Mouse (Mus musculus): ENCODE results near the gene Mov10l1. TPM values are rescaled to one million over a fixed set of nuclear protein-coding genes. Genes with fewer than 3 reads are reported as not detected.

The Mov10l1 gene
- polyA plus RNA-seq, 1 experiment = 4.1 TPM

GRCm38 (mm10) chr15:89083906-89084305, 101.2 kb downstream of the Mov10l1 start:
- Histone ChIP-seq H3K4me3 (ENCODE audit: low read depth, low read length) (no peak overlapping the region), H3K27ac (ENCODE audit: insufficient read depth, low read length) (no peak overlapping the region), H3K4me1 (ENCODE audit: control insufficient read depth, insufficient read depth, low read length) (no peaks in the 10 kb centered on the region), H3K36me3 (ENCODE audit: control insufficient read depth, insufficient read depth, low read length, poor library complexity, severe bottlenecking) (no peaks in the 10 kb centered on the region), H3K9ac (ENCODE audit: low read depth, poor library complexity, severe bottlenecking) (no peak overlapping the region), H3K9me3 (replicated peaks; ENCODE audit: control insufficient read depth, insufficient read depth, low read length, poor library complexity, severe bottlenecking) (no peaks in the 10 kb centered on the region), H3K27me3 (ENCODE audit: control insufficient read depth, insufficient read depth, low read length, poor library complexity, severe bottlenecking) (no peaks in the 10 kb centered on the region)
- TF ChIP-seq EP300 (IDR thresholded peaks at IDR 0.05; ENCODE audit: insufficient read depth, low read depth, low read length) (no peak), CTCF (IDR thresholded peaks at IDR 0.05; ENCODE audit: low read depth, low read length) (no peak), POLR2A (IDR thresholded peaks at IDR 0.05; ENCODE audit: insufficient read depth, low read length) (no peak)

GRCm38 (mm10) chr15:89084826-89085225, 102.1 kb downstream of the Mov10l1 start:
- Histone ChIP-seq H3K4me1 (ENCODE audit: control insufficient read depth, insufficient read depth, low read length) (no peaks in the 10 kb centered on the region), H3K4me3 (ENCODE audit: low read depth, low read length) (no peak overlapping the region), H3K9ac (ENCODE audit: low read depth, poor library complexity, severe bottlenecking) (no peak overlapping the region), H3K36me3 (ENCODE audit: control insufficient read depth, insufficient read depth, low read length, poor library complexity, severe bottlenecking) (no peaks in the 10 kb centered on the region), H3K9me3 (replicated peaks; ENCODE audit: control insufficient read depth, insufficient read depth, low read length, poor library complexity, severe bottlenecking) (no peaks in the 10 kb centered on the region), H3K27ac (ENCODE audit: insufficient read depth, low read length) (no peak overlapping the region), H3K27me3 (ENCODE audit: control insufficient read depth, insufficient read depth, low read length, poor library complexity, severe bottlenecking) (no peaks in the 10 kb centered on the region)
- TF ChIP-seq POLR2A (IDR thresholded peaks at IDR 0.05; ENCODE audit: insufficient read depth, low read length) (no peak), EP300 (IDR thresholded peaks at IDR 0.05; ENCODE audit: insufficient read depth, low read depth, low read length) (no peak)

- Histone ChIP-seq H3K4me3 (ENCODE audit: low read depth, low read length) (peak within 1 kb of the TSS; percentile 80), H3K27ac (ENCODE audit: insufficient read depth, low read length) (no peak within 1 kb of the TSS), H3K9me3 (replicated peaks; ENCODE audit: control insufficient read depth, insufficient read depth, low read length, poor library complexity, severe bottlenecking) (no peaks in the 10 kb centered on the region), H3K27me3 (ENCODE audit: control insufficient read depth, insufficient read depth, low read length, poor library complexity, severe bottlenecking) (no peaks in the 10 kb centered on the region), H3K36me3 (ENCODE audit: control insufficient read depth, insufficient read depth, low read length, poor library complexity, severe bottlenecking) (no peaks in the 10 kb centered on the region), H3K9ac (ENCODE audit: low read depth, poor library complexity, severe bottlenecking) (peak within 1 kb of the TSS; percentile 60), H3K4me1 (ENCODE audit: control insufficient read depth, insufficient read depth, low read length) (no peaks in the 10 kb centered on the region)
- peak; percentile 5 for TF ChIP-seq POLR2A (IDR thresholded peaks at IDR 0.05; ENCODE audit: insufficient read depth, low read length)
- no peak for TF ChIP-seq EP300 (IDR thresholded peaks at IDR 0.05; ENCODE audit: insufficient read depth, low read depth, low read length)
Observed at GRCm38 (mm10) chr15:89088607-89089247, 106.0 kb downstream of the Mov10l1 start, which contains the start of gene Selenoo. Selenoo (plus strand) TSS chr15:89089084.

- Histone ChIP-seq H3K9me3 (replicated peaks; ENCODE audit: control insufficient read depth, insufficient read depth, low read length, poor library complexity, severe bottlenecking) (no peaks in the 10 kb centered on the region), H3K27ac (ENCODE audit: insufficient read depth, low read length) (no peak overlapping the region), H3K27me3 (ENCODE audit: control insufficient read depth, insufficient read depth, low read length, poor library complexity, severe bottlenecking) (no peaks in the 10 kb centered on the region), H3K4me3 (ENCODE audit: low read depth, low read length) (peak overlapping the region; percentile 80), H3K9ac (ENCODE audit: low read depth, poor library complexity, severe bottlenecking) (peak overlapping the region; percentile 60), H3K4me1 (ENCODE audit: control insufficient read depth, insufficient read depth, low read length) (no peaks in the 10 kb centered on the region), H3K36me3 (ENCODE audit: control insufficient read depth, insufficient read depth, low read length, poor library complexity, severe bottlenecking) (no peaks in the 10 kb centered on the region)
- TF ChIP-seq CTCF (IDR thresholded peaks at IDR 0.05; ENCODE audit: low read depth, low read length) (no peak), POLR2A (IDR thresholded peaks at IDR 0.05; ENCODE audit: insufficient read depth, low read length) (no peak), EP300 (IDR thresholded peaks at IDR 0.05; ENCODE audit: insufficient read depth, low read depth, low read length) (no peak)
Observed at GRCm38 (mm10) chr15:89089248-89090051, 106.7 kb downstream of the Mov10l1 start.

GRCm38 (mm10) chr15:89090662-89091061, 108.0 kb downstream of the Mov10l1 start:
- Histone ChIP-seq H3K27ac (ENCODE audit: insufficient read depth, low read length) (no peak overlapping the region), H3K36me3 (ENCODE audit: control insufficient read depth, insufficient read depth, low read length, poor library complexity, severe bottlenecking) (no peaks in the 10 kb centered on the region)

GRCm38 (mm10) chr15:89092181-89092580, 109.5 kb downstream of the Mov10l1 start:
- TF ChIP-seq EP300 (IDR thresholded peaks at IDR 0.05; ENCODE audit: insufficient read depth, low read depth, low read length) = no peak
- no peak for TF ChIP-seq POLR2A (IDR thresholded peaks at IDR 0.05; ENCODE audit: insufficient read depth, low read length)
- no peak for TF ChIP-seq CTCF (IDR thresholded peaks at IDR 0.05; ENCODE audit: low read depth, low read length)
- no peaks in the 10 kb centered on the region for H3K27me3 ChIP-seq (ENCODE audit: control insufficient read depth, insufficient read depth, low read length, poor library complexity, severe bottlenecking)
- no peak overlapping the region for H3K9ac ChIP-seq (ENCODE audit: low read depth, poor library complexity, severe bottlenecking)
- no peaks in the 10 kb centered on the region for H3K9me3 ChIP-seq (replicated peaks; ENCODE audit: control insufficient read depth, insufficient read depth, low read length, poor library complexity, severe bottlenecking)
- no peak overlapping the region for H3K27ac ChIP-seq (ENCODE audit: insufficient read depth, low read length)
- no peak overlapping the region for H3K4me3 ChIP-seq (ENCODE audit: low read depth, low read length)
- H3K4me1 ChIP-seq (ENCODE audit: control insufficient read depth, insufficient read depth, low read length) = no peaks in the 10 kb centered on the region
- no peaks in the 10 kb centered on the region for H3K36me3 ChIP-seq (ENCODE audit: control insufficient read depth, insufficient read depth, low read length, poor library complexity, severe bottlenecking)

More at GRCm38 (mm10) chr15:89090662-89091061, 108.0 kb downstream of the Mov10l1 start:
- no peak for TF ChIP-seq CTCF (IDR thresholded peaks at IDR 0.05; ENCODE audit: low read depth, low read length)
- no peak for TF ChIP-seq POLR2A (IDR thresholded peaks at IDR 0.05; ENCODE audit: insufficient read depth, low read length)
- TF ChIP-seq EP300 (IDR thresholded peaks at IDR 0.05; ENCODE audit: insufficient read depth, low read depth, low read length) = no peak
- Histone ChIP-seq H3K9ac (ENCODE audit: low read depth, poor library complexity, severe bottlenecking) (no peak overlapping the region), H3K4me1 (ENCODE audit: control insufficient read depth, insufficient read depth, low read length) (no peaks in the 10 kb centered on the region), H3K27me3 (ENCODE audit: control insufficient read depth, insufficient read depth, low read length, poor library complexity, severe bottlenecking) (no peaks in the 10 kb centered on the region), H3K4me3 (ENCODE audit: low read depth, low read length) (no peak overlapping the region), H3K9me3 (replicated peaks; ENCODE audit: control insufficient read depth, insufficient read depth, low read length, poor library complexity, severe bottlenecking) (no peaks in the 10 kb centered on the region)

All from ES-Bruce4 (cell line).